Mouse (Mus musculus): ENCODE data around the gene Gstm2. TPM values are rescaled to one million over a fixed set of nuclear protein-coding genes. Genes with fewer than 3 reads are reported as not detected.

Gene Gstm2
- not detected for polyA plus RNA-seq (2017; shearing (Covaris generic))

DNA sequence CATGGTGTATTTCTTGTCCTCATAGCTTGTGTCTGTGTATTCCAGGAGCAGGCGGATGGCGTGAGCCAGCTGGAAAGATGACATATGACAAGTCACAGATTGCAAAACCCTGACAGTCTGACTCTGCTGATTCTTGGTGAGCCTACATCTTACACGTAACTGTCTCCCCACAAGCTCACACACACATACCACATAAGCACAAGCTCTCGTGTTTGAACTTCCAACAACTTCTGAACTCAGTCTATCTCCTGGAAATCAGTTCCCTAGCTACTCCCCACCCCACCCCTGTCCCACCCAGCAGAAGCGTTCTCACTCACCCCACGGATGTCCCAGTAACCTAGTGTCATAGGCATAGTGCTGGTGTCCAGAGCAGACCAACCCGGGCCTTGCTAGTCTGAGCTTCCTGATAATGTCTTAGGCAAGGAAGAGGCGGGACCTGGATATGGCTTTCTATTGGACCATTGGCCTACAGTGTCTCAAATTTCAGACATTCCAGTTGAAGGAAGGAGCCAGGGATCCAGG is at the start of gene Gstm2:
Gstm2 (minus strand) TSS at position 413 of the 522 bp plus-strand sequence.

GRCm38 (mm10) chr3:108017473-108018189 is 31.4 kb upstream of the Gstm2 start, which contains the start of gene Gstm1:
Gstm1 (minus strand) TSS chr3:108017973.

GRCm38 (mm10) chr3:107968724-107969395 is 17.4 kb downstream of the Gstm2 start, which contains the start of gene Gstm3:
Gstm3 (minus strand) TSS chr3:107969283.

GRCm38 (mm10) chr3:107943239-107943990 is 42.8 kb downstream of the Gstm2 start, which contains the start of gene Gstm6:
Gstm6 (minus strand) TSS chr3:107943749.

Other genes with a start within 250 kb of the Gstm2 start
- 15.9 TPM for gene Csf1, start 226.0 kb downstream of the Gstm2 start, polyA plus RNA-seq (2017; shearing (Covaris generic))
- gene Eps8l3, start 109.2 kb downstream of the Gstm2 start, polyA plus RNA-seq (2017; shearing (Covaris generic)), result not detected
- gene Gstm5, start 90.6 kb downstream of the Gstm2 start, polyA plus RNA-seq (2017; shearing (Covaris generic)), result not detected
- gene Gstm7, start 54.6 kb downstream of the Gstm2 start, polyA plus RNA-seq (2017; shearing (Covaris generic)), result 0.93 TPM
- not detected for gene Gstm6, start 42.7 kb downstream of the Gstm2 start, polyA plus RNA-seq (2017; shearing (Covaris generic))
- not detected for gene Gstm3, start 17.2 kb downstream of the Gstm2 start, polyA plus RNA-seq (2017; shearing (Covaris generic))
- 3.0 TPM for gene Gstm1, start 31.5 kb upstream of the Gstm2 start, polyA plus RNA-seq (2017; shearing (Covaris generic))
- 9.9 TPM for gene Gstm4, start 58.4 kb upstream of the Gstm2 start, polyA plus RNA-seq (2017; shearing (Covaris generic))
- 47.3 TPM for gene Ampd2, start 100.2 kb upstream of the Gstm2 start, polyA plus RNA-seq (2017; shearing (Covaris generic))
- not detected for gene Gnat2, start 106.3 kb upstream of the Gstm2 start, polyA plus RNA-seq (2017; shearing (Covaris generic))
- gene Gnai3, start 159.7 kb upstream of the Gstm2 start, polyA plus RNA-seq (2017; shearing (Covaris generic)), result 182 TPM
- gene Gpr61, start 168.4 kb upstream of the Gstm2 start, polyA plus RNA-seq (2017; shearing (Covaris generic)), result not detected
- 1.1 TPM for gene Amigo1, start 199.9 kb upstream of the Gstm2 start, polyA plus RNA-seq (2017; shearing (Covaris generic))
- 22.7 TPM for gene Cyb561d1, start 214.8 kb upstream of the Gstm2 start, polyA plus RNA-seq (2017; shearing (Covaris generic))
- gene Atxn7l2, start 224.5 kb upstream of the Gstm2 start, polyA plus RNA-seq (2017; shearing (Covaris generic)), result 15.7 TPM
- gene Sypl2, start 240.2 kb upstream of the Gstm2 start, polyA plus RNA-seq (2017; shearing (Covaris generic)), result not detected